Mouse (Mus musculus): ENCODE measurements at regions not wholly inside any gene's neighbourhood (a gene's known extent, or its start where the extent isn't known, plus 50 kb on each side); places are given as distances from the start of the nearest gene placed in this dataset.
"Not testable (repeated sequence)": the region's sequence is repeated elsewhere in the genome, so short reads cannot be mapped to it uniquely, and the experiment has no call there.

DNA sequence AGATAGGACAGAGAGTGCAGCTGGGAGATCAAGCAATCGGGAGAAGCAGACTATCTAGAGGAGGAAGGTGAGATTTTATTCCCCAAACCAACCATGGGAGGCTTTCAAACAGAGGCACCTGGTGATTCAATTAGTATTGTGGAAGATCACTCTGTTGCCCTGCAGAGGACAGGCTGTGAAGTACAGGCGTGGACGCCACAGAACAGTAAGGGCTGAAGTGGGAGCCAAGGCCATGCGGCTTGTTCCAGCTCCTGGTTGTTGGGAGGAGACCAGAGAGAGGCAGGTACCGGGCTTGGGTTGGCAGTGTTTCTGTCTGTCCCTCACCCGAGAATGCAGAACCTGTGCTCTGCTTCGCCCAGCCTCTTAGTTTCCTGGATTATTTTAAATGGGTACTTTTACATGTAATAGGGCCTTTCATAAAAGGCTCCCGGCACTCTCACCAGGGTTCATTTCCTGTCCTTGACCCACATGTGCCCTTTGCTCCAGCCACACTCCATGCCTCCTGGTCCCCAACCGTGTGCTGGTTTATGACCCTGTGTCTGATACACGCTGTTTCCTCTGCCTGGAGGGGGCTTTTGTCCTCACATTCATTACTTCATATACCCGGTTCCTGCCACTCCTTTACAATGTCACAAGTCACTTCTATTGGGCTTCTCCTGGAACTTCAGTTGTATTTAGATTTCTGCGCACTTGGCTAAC lies 58.3 kb downstream of the Vcpkmt start:
- DNase-seq (ENCODE audit: low spot score): no peak

DNA sequence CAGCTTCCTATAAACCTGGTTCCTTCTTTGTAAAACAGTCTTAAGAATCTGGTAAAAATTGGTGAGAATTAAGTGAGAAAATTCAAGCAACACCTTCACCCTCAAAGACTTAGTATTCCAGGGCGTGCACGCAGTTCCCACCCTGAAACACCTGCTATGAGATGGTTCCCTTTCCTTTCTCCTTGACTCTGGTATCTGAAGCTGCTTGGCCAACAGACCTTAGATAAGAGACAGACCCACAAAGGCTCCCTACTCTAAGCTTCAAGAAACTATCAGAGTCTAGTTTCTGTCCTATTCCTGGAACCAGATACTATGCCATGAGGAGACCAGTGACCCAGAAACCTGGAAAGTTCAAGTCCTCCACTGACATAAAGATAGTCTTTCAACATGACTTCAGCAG lies 63.0 kb downstream of the Vcpkmt start:
- no peak for DNase-seq (ENCODE audit: low spot score)

DNA sequence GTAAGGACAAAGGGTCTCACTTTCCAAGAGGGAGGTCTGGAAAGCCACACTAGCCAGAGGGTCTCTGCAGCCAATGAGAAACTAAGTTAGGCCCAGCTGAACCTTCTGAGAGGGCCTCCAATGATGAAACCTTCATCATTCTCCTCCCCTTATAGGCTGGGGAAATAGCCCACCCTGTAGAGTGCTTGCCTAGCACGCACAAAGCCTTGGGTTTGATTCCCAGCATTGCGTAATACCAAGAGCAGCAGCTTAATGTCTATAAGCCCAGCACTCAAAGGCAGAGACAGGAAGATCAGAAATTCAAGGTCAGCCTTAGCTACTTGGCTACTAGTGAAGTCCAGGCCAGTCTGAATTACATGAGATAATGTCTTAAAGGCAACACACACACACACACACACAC lies 63.8 kb downstream of the Vcpkmt start:
- DNase-seq (ENCODE audit: low spot score): no peak

DNA sequence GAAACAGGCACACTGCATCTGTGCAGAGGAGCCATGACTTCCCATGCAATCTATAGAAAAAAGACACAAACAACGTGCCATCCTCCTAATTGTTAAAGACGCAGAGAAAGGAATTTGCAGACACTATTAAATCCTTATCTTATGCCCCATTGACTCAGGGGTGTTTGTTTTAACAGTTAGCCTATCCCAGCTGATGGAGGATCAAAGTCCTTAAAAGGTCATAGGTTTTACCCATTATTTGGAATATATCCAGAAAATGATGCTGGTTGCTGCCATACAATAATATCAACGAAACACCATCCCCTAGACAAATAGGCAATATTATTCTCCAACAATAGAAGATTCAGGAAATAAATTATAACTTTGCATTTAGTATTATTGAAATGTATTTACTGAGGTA lies 65.2 kb downstream of the Vcpkmt start:
- DNase-seq (ENCODE audit: low spot score): no peak

DNA sequence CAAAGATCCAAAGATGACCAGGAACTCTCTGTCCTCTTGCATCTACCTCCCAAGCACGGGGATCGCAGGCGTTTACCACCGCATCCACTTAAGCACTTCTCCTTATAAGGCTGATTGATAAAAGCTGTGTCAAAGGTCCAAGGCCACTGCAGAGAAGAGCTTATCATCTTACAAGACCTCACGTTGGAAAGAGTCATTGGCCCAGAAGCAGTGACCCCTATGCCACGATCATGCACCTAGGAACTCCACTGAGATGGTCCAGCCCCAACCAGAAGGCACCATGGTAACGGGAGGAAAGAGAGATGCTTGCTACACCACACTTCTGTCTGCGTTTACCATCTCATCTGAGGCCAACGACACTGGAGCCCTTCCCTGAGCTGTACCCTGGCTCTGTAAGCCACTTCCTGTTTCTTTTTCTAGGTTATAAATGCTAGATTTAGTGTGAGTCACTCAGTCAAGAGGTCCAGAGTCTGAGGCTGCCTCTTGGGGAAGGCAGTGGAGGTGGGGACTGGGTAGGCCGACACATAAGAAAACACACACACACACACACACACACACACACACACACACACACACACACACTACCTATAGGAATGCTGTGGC lies 66.4 kb downstream of the Vcpkmt start:
- peak; percentile 78 for DNase-seq (ENCODE audit: low spot score)

DNA sequence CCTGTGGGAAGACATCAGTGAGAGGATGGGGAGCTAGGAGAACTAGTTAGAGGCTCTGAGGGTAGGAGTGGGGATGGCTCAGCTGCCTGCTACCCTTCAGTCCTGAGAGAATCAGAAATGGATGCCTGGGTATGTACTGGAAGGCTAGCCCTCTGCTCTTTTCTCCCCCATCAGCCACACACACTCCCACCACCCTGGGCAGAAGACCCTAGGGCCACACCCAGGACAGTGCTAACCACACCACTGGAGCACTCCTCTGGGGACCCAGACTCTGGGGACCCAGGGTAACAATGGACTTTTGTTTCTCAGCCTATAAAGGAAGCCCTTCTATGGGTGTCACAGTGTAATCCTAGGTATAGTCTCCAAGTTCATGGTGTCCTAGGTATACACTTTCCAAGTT lies 67.0 kb downstream of the Vcpkmt start:
- DNase-seq (ENCODE audit: low spot score): no peak

DNA sequence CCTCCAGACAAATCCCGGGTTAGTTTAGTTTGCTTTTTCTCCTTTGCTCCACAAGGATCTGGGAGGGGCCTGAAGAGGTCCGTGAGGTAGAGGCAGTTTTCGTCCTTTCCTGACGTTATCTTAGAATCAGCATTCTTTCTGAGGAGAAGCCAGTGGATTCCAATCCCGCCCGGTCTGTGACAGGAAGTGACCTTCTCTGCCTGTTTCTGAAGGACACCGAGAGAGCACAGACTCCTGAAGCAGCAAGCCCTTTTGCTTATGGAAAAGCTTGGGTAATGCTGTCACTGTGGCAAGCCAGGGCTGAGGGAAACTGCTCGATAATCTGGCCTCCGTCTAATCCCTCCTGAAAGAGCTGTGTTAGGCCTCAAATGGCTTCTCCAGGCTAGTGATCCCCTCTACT lies 67.7 kb downstream of the Vcpkmt start:
- no peak for DNase-seq (ENCODE audit: low spot score)

DNA sequence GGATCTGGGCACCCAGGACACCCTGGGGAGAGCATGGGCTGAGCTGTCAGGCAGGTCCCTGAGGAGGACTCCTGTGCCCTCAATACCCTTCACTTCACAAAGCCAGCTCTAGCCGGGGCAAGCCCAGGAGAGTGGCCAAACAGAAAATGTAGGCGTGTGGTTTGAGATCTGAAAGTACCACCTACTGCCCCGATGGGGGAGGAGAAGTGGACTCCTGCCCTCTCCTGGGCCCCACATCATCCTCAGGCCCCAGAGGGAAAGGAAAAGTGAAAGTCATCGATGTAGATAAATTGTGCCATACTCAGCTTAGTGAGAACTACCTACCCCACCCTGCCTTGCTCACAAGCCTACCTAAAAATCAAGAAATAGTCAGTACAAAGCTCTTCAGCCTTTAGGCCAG lies 69.7 kb downstream of the Vcpkmt start:
- peak; percentile 18 for DNase-seq (ENCODE audit: low spot score)

DNA sequence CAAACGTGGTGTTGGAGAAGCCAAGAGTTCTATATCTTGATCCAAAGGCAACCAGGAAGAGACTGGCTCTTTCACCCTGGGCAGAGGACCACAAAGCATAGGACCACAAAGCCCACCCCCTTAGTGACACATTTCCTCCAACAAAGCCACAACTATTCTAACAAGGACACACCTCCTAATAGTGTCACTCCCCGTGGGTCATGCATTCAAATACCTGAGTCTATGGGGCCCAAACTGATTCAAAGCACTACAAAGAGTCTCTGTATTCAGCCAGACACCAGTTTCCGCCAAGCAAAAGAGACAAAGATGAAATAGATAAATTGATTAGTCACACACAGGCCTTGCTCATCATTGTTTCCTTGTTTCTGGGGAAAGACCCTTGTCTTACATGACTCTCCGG lies 72.1 kb downstream of the Vcpkmt start:
- DNase-seq (ENCODE audit: low spot score): peak; percentile 14

DNA sequence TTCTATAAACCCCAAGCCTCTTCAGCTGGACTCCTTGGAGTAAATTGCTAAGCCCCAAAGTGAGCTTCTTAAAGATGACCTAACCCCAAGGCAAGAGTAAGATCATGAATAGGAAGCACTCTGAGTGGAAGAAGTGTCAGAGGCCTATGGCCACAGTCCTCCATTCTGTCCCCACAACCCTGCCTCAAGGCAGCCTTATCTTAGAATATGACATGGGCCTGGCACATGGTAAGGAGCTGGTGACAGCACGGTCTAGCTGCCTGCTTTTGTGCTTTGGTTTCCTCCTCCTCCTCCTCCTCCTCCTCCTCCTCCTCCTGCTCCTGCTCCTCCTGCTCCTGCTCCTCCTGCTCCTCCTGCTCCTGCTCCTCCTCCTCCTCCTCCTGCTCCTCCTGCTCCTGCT lies 73.6 kb downstream of the Vcpkmt start:
- DNase-seq (ENCODE audit: low spot score): not testable (repeated sequence)

DNA sequence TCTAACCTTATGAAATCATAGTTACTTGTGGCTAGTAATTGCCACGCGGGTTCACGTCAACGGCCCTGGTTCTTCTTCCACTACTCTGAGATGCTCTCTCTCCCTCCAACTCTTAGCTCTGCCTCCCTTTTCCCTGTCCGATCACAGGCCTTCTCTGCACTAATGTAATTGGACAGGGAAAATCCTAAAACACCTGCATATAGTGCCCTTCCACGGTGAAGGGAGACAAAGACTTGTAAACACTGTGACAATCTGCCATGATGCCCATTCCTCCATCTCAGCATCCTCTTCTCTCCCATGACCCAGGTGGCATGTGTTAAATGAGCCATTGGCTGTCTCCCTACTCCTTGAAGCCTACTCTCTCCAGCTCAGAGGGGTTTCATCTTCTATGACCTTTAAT lies 74.9 kb downstream of the Vcpkmt start:
- DNase-seq (ENCODE audit: low spot score): no peak

DNA sequence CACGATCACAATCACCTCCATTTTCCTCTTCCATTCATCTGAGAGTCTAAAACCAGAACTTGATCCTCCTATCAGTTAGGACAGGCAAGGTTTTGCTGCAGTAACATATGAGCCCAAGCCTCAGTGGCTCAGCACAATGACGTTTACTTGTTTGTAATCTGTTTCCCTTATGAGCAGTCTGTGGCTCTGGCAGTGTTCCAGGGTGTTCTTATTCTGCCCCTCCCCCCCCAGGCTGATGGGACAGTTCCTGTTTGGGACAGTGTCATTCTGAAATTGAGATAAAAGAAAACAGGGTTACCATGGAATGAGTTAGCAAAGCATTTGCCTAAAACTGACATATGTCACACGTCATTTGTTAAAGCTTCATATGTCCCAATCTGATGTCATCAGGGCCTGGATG lies 75.5 kb downstream of the Vcpkmt start:
- no peak for DNase-seq (ENCODE audit: low spot score)

DNA sequence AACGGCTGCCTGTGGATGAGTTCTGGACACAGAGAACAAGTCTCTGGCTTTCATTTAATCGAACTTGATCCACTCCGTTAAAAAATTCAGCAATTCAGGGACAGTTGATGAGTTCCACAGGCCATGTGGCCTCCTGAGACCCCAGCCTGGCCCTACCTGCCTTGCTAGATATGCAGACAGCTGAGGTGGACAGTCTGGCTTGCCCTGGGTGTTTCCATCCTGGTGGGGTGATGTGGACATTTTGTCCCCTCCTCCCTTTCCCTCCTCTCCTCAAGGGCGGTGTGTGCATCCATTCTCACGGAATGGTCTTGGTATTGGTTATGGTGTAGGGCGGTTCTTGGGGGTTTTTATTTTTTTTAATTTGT lies 80.1 kb downstream of the Vcpkmt start:
- DNase-seq (ENCODE audit: low spot score): no peak

DNA sequence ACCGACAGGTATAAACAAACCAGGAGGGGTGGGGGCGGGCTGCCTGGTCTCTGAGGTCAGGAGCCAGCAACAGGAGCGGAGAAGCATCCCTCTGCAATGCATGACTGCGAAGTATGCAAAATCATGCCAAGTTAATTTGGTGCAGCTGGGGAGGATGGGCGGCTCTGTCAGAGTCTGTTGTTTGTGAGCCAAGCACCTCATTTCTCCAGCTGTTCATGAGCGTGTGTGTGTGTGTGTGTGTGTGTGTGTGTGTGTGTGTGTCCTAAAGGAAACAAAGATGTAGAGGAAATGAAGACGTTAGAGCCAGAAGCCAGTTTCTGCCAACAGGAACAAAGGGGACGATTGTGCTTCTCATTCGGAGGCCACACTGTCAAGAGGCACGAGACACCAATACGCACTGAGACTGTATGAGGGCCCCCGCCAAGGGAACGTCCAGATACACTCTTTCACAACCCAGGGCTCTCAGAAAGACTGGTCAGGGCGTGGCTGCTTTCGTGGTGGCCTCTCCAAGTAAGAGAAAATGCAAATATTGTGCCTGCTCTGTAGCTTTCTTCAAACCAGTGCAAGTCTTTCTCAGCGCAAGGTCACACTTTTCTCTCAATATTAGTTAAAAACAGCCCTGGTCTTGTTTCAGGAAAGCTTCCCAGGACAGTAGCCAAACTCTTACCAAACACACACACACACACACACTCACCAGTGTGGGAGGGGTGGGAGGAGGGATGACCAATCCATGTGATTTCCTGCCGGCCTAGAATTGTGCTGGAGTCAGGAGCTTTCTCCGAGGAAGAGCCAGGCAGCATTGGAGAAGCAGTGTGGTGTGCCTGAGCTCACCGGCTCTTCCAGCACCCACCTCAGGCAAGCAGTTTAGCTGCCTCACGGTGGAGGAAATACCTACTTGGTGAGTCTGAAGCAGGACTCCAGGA lies 80.8 kb downstream of the Vcpkmt start:
- peak; percentile 66 for DNase-seq (ENCODE audit: low spot score)

DNA sequence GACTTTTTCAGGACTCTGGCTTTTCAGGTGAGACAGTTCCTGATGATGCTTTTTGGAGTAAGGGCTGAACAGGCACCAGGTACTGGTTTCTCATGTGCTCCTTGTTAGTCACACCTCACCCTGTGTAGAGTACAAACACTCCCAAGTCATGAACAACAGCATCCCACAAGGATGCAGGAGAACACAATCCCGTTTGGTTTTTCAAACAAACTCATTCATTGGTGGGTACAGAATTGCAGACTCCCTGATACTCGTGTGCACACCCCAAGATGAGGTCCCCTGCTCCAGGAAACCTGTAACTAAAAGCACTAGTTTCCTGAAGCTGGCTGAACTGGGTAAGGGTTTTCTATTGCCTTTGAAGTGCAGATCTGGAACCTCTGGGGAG lies 81.5 kb downstream of the Vcpkmt start:
- DNase-seq (ENCODE audit: low spot score): no peak

DNA sequence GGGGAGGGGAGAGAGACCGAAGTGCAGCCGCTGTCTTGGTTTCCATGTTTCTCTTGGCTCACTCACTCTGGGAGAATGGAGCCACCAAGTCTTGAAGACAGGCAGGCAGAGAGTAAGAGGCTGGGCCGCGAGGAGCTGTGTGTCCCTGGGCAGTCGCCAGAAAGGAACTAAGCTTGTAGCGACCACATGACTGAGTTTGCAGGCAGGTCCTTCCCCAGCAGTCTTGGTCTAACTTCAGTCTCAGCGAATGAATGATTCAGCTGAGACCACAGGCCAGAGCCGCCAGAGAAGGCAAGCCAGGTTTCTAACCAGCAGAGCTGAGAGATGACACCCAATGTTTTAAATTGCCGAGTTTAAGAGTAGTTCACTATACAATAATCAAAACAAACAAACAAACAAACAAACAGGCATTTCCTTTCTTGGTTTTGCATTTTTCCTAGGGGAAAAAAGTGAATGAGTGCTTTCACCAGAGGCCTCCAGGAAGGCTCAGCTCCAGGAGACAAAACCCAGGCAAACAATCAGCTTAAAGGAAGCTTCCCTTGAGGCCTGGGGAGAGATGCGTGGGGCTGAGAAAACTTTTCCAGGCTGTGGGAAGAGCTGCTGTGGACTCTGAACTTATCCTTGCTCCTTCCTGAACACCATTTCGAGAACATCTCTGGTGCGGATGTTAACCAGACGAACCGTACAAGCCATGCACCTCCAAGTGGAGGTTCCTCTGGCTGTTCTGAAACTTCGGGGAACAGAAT lies 82.1 kb downstream of the Vcpkmt start:
- DNase-seq (ENCODE audit: low spot score): no peak

DNA sequence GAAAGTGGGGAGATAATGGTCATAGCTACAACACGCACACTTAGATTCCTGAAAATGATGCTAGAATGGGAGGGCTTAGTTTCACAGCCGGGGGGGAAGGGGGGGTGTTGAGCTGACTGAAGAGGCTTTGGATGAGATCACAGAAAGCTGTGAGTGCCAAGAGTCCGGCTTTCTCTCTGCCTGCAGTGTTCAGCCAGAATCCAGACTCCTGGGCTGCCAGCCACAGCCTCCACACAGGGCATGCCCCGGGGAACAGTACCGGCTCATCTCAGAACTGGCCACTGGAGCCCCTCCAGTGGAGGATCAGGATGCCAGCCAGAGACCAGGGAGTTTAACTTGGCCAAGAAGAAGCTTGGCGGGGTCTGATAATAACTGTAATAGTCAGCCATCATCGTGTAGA lies 85.7 kb downstream of the Vcpkmt start:
- no peak for DNase-seq (ENCODE audit: low spot score)

DNA sequence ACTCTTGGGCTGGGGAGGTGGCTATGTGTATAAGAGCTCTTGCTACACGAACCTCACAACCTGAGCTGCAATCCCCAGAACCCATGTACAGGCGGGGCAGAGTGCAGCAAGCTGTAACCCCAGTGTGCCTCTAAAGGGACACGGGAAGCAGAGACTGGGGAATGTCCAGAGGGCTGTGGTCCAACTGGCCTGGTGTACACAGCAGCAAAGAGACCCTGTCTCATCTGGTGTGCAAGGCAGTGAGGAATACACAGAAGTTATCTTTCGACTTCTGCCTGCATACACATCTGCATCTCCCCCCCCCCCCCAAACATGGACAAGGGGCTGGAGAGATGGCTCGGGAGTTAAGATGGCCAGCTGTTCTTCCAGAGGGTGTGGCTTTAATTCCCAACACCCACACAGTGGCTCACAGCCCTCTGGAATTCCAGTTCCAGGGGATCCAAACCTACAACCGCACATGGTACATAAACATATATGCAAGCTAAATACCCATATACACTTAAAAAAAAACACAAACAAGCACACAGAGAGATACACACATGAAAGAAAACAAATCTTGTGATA lies 86.4 kb downstream of the Vcpkmt start:
- DNase-seq (ENCODE audit: low spot score): no peak

DNA sequence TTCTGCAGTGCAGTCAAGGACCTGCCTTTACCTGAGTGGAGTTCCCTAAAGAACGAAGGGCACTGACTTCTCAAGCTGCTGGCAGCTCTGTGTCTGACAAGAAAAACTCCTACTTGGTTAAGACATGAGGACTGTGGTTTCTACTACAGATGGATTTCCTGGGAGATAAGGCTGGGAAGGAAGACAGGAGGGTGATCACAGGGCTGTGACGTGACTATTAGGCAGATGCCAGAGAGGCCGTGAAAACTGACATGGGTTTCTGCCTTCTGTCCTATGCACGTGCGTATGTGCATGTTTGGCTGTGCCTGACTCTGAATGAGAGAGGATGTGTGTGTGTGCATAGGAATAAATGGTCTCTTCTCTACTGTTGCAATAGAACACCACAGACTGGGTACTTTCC lies 87.1 kb downstream of the Vcpkmt start:
- DNase-seq (ENCODE audit: low spot score): no peak

DNA sequence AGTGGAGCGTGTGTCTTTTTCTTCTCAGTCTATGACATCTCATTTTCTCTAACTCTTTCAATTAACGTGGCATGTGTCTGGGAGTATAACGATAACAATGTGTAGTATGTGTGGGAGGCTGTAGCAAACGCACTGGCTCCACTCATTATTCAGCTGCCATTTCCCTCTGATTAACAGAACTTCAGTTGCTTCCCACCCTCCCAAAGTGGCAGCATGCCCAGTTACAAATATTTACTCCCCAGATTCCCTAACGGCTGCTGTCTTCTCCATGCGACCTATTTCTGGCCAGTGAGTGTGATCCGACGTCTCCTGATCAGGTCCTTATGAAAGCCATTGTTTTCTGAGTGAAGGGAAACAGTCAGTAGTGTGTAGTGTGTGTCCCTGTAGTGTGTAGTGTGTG lies 88.2 kb downstream of the Vcpkmt start:
- DNase-seq (ENCODE audit: low spot score): no peak

DNA sequence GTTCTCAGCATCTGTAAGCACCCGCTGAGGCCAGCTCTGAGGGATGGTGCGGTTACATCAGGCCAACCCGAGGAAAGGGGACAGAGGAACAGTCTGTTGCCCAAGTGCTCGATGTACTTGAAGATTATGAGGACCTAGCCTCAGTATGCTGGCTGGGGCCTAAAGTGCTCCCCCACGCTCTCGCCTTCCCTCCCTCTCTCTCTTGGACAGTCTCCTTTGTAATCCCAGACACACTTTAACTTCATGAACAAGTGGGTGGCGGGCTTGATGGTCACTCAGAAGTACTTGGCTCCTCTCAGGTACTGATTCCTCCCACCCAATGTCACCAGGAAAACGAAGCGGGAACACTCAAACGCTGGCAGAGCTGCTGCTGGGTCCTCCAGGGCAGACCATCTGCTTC lies 93.1 kb downstream of the Vcpkmt start:
- no peak for DNase-seq (ENCODE audit: low spot score)

DNA sequence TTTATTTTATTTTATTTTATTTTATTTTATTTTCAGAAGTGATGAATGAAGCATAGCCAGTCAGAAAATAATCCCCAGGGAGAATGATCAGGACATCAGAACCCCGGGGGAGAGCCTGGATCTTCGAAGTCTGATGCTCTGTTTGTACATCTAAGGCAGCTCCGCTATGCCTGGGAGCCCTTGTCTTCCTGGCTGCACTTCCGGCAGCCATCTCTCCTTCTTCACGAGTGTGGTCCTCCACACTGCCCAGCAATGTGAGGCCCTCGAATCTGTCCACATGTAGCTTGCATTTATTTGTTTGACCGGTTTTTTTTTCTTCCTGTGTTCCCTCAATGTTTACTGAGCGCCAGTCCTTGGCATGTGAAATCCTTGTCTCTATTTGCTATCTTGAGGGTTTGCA lies 95.9 kb downstream of the Vcpkmt start:
- DNase-seq (ENCODE audit: low spot score): no peak
